Mouse (Mus musculus): ENCODE data around the gene 2010111I01Rik. TPM values are rescaled to one million over a fixed set of nuclear protein-coding genes. Genes with fewer than 3 reads are reported as not detected.

The 2010111I01Rik gene
- total and polyA plus RNA-seq, 3 experiments = 26.3 to 32.7 TPM; not detected in 1

GRCm38 (mm10) chr13:63309563-63309962, 344.9 kb downstream of the 2010111I01Rik start:
- H3K79me2 ChIP-seq (ENCODE audit: control insufficient read depth, insufficient read depth, low read length, poor library complexity) = no peaks in the 10 kb centered on the region
- peaks cover 3 to 17% of the 10 kb centered on the region in 2 experiments for H3K4me1 ChIP-seq (ENCODE audit: control insufficient read depth in 1 of 2, insufficient read depth in 2 of 2, low read length in 2 of 2)
- DNase-seq (ENCODE audit: low read depth, low spot score) = no peak
- no peak overlapping the region for H3K9ac ChIP-seq (ENCODE audit: control insufficient read depth, low read depth, low read length, poor library complexity, severe bottlenecking)
- no peak overlapping the region for H3K4me3 ChIP-seq (ENCODE audit: control insufficient read depth in 1 of 2, insufficient read depth in 1 of 2, low read depth in 2 of 2, low read length in 2 of 2)
- no peaks in the 10 kb centered on the region for H3K9me3 ChIP-seq (replicated peaks; ENCODE audit: insufficient read depth, low read length)
- no peaks in the 10 kb centered on the region for H3K27me3 ChIP-seq (ENCODE audit: control insufficient read depth in 1 of 2, insufficient read depth in 2 of 2, low read length in 2 of 2)
- TF ChIP-seq MXI1 (IDR thresholded peaks at IDR 0.05; ENCODE audit: low read depth, low read length) (no peak), CHD1 (IDR thresholded peaks at IDR 0.05; ENCODE audit: low read depth, low read length) (no peak), SIN3A (IDR thresholded peaks at IDR 0.05; ENCODE audit: low read length) (no peak)
- H3K36me3 ChIP-seq (ENCODE audit: control insufficient read depth in 1 of 2, insufficient read depth in 2 of 2, low read length in 2 of 2) = peaks cover 0 to 9% of the 10 kb centered on the region in 2 experiments; a peak in 2 of 4 replicates
- H3K27ac ChIP-seq (ENCODE audit: control insufficient read depth, low read depth, low read length) = no peak overlapping the region

GRCm38 (mm10) chr13:63311156-63311555, 346.5 kb downstream of the 2010111I01Rik start:
- H3K36me3 ChIP-seq (ENCODE audit: control insufficient read depth in 1 of 2, insufficient read depth in 2 of 2, low read length in 2 of 2) = peaks cover 0 to 16% of the 10 kb centered on the region in 2 experiments; a peak in 2 of 4 replicates
- H3K9ac ChIP-seq (ENCODE audit: control insufficient read depth, low read depth, low read length, poor library complexity, severe bottlenecking) = no peak overlapping the region
- H3K27me3 ChIP-seq (ENCODE audit: control insufficient read depth in 1 of 2, insufficient read depth in 2 of 2, low read length in 2 of 2) = no peaks in the 10 kb centered on the region
- H3K9me3 ChIP-seq (replicated peaks; ENCODE audit: insufficient read depth, low read length) = no peaks in the 10 kb centered on the region
- no peak for TF ChIP-seq MEF2A (IDR thresholded peaks at IDR 0.05; ENCODE audit: extremely low read depth, insufficient replicate concordance, low read depth, low read length, poor library complexity, severe bottlenecking)
- TF ChIP-seq NELFE (IDR thresholded peaks at IDR 0.05; ENCODE audit: low read depth, low read length) = no peak
- TF ChIP-seq TBP (IDR thresholded peaks at IDR 0.05; ENCODE audit: low read depth, low read length) = no peak
- no peak for TF ChIP-seq POLR2AphosphoS5 (IDR thresholded peaks at IDR 0.05; ENCODE audit: borderline replicate concordance, low read depth, low read length)
- H3K4me3 ChIP-seq (ENCODE audit: control insufficient read depth in 1 of 2, insufficient read depth in 1 of 2, low read depth in 2 of 2, low read length in 2 of 2) = no peak overlapping the region
- peaks cover 6 to 23% of the 10 kb centered on the region in 2 experiments for H3K4me1 ChIP-seq (ENCODE audit: control insufficient read depth in 1 of 2, insufficient read depth in 2 of 2, low read length in 2 of 2)
- H3K79me2 ChIP-seq (ENCODE audit: control insufficient read depth, insufficient read depth, low read length, poor library complexity) = no peaks in the 10 kb centered on the region
- DNase-seq (ENCODE audit: low read depth, low spot score) = no peak
- H3K27ac ChIP-seq (ENCODE audit: control insufficient read depth, low read depth, low read length) = no peak overlapping the region

DNA sequence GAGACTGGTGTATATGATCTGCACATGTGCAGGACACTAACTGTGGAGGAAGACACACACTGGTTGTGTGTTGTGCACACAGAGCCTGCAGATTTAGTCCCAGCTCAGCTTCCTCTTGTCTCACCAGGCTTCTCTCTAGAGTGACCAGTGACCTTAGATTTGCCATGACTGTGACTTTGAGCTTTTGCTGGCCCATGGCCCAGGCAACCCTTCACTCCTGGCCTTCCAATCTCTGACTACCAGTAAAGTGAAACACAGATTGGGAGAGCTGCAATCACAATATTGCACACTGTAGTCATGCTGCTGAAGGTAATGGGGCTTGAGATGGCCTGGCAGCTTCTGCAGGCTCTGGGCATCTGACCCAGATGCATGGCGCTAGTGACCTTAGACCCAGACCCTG, 348.6 kb downstream of the 2010111I01Rik start:
- no peaks in the 10 kb centered on the region for H3K79me2 ChIP-seq (ENCODE audit: control insufficient read depth, insufficient read depth, low read length, poor library complexity)
- peaks cover 6 to 23% of the 10 kb centered on the region in 2 experiments for H3K4me1 ChIP-seq (ENCODE audit: control insufficient read depth in 1 of 2, insufficient read depth in 2 of 2, low read length in 2 of 2)
- no peaks in the 10 kb centered on the region for H3K27me3 ChIP-seq (ENCODE audit: control insufficient read depth in 1 of 2, insufficient read depth in 2 of 2, low read length in 2 of 2)
- H3K9me3 ChIP-seq (replicated peaks; ENCODE audit: insufficient read depth, low read length) = no peaks in the 10 kb centered on the region
- H3K27ac ChIP-seq (ENCODE audit: control insufficient read depth, low read depth, low read length) = peak overlapping the region; percentile 95
- TF ChIP-seq EP300 (IDR thresholded peaks at IDR 0.05; ENCODE audit: low read depth in 1 of 2, low read length in 2 of 2) (no peak), MAX (IDR thresholded peaks at IDR 0.05; ENCODE audit: low read length) (no peak), CHD2 (IDR thresholded peaks at IDR 0.05; ENCODE audit: low read length) (no peak), NELFE (IDR thresholded peaks at IDR 0.05; ENCODE audit: low read depth, low read length) (no peak), MEF2A (IDR thresholded peaks at IDR 0.05; ENCODE audit: extremely low read depth, insufficient replicate concordance, low read depth, low read length, poor library complexity, severe bottlenecking) (no peak), TAL1 (IDR thresholded peaks at IDR 0.05; ENCODE audit: low read length) (no peak), POLR2A (IDR thresholded peaks at IDR 0.05; ENCODE audit: control insufficient read depth in 1 of 2, insufficient read depth in 1 of 2, low read depth in 1 of 2, low read length in 2 of 2, poor library complexity in 1 of 2) (no peak), POLR2AphosphoS2 (IDR thresholded peaks at IDR 0.05; ENCODE audit: low read length) (no peak), USF2 (IDR thresholded peaks at IDR 0.05; ENCODE audit: borderline replicate concordance in 1 of 2, insufficient read depth in 1 of 2, low read depth in 1 of 2, low read length in 2 of 2) (no peak), CTCF (IDR thresholded peaks at IDR 0.05 in 2 of 3, conservative IDR thresholded peaks at IDR 0.05 in 1 of 3; ENCODE audit: control insufficient read depth in 1 of 3, insufficient read depth in 1 of 3, low read depth in 2 of 3, low read length in 3 of 3, poor library complexity in 1 of 3, severe bottlenecking in 1 of 3) (no peak), BHLHE40 (IDR thresholded peaks at IDR 0.05; ENCODE audit: borderline replicate concordance, low read depth, low read length) (no peak), RAD21 (IDR thresholded peaks at IDR 0.05; ENCODE audit: low read depth, low read length) (no peak)
- H3K4me3 ChIP-seq (ENCODE audit: control insufficient read depth in 1 of 2, insufficient read depth in 1 of 2, low read depth in 2 of 2, low read length in 2 of 2) = peak overlapping the region in 1 of 2 experiments; percentile 43; a peak in 1 of 4 replicates
- H3K36me3 ChIP-seq (ENCODE audit: control insufficient read depth in 1 of 2, insufficient read depth in 2 of 2, low read length in 2 of 2) = peaks cover 0 to 16% of the 10 kb centered on the region in 2 experiments; a peak in 2 of 4 replicates
- no peak for DNase-seq (ENCODE audit: low read depth, low spot score)
- H3K9ac ChIP-seq (ENCODE audit: control insufficient read depth, low read depth, low read length, poor library complexity, severe bottlenecking) = peak overlapping the region; percentile 69; the same call in 1 of the 2 replicates

Data from MEL (cell line).